Mouse (Mus musculus) brain, embryonic 14.5 days (tissue): Measurements from ENCODE around the gene Gm21974. TPM values are rescaled to one million over a fixed set of nuclear protein-coding genes. Genes with fewer than 3 reads are reported as not detected.

Source experiments
- DNase-seq: peaks from one replicate; pipeline ENCODE4 v3.0.0-alpha.2; 2011; ENCODE audit warnings: low read depth
- CTCF ChIP-seq: fragments of 200-500 bp; IDR thresholded peaks from 2 replicates; pipeline ENCODE4 v1.5.1; 2012; ENCODE audit warnings: inconsistent platforms, mild to moderate bottlenecking, moderate library complexity, borderline replicate concordance; ENCODE audit not compliant: insufficient read depth, insufficient read length; ENCODE audit errors: extremely low read depth
- POLR2A ChIP-seq: fragments of 200-500 bp; IDR thresholded peaks from 2 replicates; pipeline ENCODE4 v1.6.1; 2012; ENCODE audit warnings: mild to moderate bottlenecking, inconsistent platforms, borderline replicate concordance; ENCODE audit not compliant: poor library complexity, insufficient read depth, insufficient read length, severe bottlenecking; ENCODE audit errors: extremely low read depth
- polyA plus RNA-seq: library from polyadenylated mRNA; depleted of rRNA; stranded (reverse); fragments of >200 nt; gene quantifications from 2 replicates; pipeline ENCODE4 v1.2.3, GENCODE M21; 2012

The Gm21974 gene
- polyA plus RNA-seq, 1 experiment, result not detected

DNA sequence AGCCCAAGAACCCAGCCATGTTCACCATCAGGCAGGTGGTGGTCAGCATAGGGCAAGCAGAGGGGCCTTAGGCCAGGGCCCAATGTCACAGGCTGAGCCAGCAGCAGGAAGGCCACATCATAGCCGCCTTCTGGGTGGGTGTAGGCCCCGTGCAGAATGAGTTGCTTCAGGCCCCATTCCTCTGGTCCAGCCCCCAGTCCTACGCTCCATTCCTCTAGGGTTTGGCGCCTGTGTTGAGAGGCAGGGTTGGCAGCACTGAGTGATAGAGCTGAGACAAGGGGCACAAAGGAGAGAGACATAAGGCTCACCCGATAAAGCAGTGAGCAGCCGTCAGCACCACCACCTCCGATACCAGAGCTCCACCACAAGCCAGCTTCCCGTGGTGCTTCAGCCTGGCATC, 8.1 kb downstream of the Gm21974 start:
- TF ChIP-seq POLR2A (no peak), CTCF (no peak)
- no peak for DNase-seq

DNA sequence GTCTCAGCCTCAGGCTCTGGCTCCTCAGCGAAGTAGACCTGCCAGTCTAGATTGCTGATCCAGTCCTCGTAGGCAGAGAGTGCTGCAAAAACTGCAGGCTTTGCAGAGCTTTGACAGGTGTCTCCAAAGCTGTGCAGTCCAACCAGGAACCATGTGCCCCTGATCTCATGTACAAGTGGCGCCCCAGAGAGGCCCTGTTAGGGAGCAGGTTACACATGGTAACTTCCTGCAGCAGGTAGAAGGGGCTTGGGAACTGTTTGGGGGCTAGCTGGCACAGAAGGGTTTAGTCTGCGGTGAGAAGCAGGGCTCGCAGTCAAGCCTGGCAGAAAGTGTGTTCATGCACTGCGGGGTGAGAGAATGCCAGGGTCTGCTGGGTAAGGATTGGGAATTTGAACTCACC, 8.7 kb downstream of the Gm21974 start:
- no peak for TF ChIP-seq CTCF
- TF ChIP-seq POLR2A, result no peak
- DNase-seq, result no peak

DNA sequence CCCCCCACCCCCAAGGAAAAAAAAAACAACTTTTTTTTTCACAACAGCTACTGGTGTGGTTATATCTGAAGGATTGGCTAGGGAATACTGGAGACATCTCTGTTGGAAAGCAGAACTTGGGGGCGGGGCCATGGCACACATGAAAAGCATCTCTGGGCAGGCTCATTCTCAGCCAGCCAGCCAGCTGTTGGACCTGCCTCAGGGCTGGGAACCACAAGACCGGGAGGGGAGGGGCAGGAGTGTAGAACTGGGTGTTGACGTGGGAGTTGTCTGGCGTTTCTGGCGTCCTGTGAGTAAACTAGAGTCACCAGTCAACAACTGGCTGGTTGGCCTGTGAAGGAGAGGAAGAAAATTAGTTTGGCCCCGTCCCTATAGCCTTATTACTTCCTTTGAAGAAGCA, 9.3 kb downstream of the Gm21974 start:
- TF ChIP-seq POLR2A, result no peak
- TF ChIP-seq CTCF, result no peak
- no peak for DNase-seq

DNA sequence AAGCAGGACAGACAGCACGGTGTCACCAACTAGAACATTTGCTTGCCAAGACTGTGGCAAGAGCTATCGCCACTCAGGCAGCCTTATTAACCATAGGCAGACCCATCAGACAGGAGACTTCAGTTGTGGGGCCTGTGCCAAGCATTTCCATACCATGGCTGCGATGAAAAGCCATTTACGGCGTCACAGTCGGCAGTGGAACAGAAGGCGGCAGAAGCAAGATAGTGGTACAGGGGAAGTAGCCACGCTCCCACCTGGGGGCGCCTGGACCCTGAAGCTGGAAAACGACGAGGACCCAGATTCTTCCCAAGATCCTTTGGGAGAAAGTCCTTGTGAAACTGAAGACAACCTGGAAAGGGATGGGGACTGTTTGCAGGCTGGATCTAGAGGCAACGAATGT, 14.8 kb downstream of the Gm21974 start:
- DNase-seq, result no peak

DNA sequence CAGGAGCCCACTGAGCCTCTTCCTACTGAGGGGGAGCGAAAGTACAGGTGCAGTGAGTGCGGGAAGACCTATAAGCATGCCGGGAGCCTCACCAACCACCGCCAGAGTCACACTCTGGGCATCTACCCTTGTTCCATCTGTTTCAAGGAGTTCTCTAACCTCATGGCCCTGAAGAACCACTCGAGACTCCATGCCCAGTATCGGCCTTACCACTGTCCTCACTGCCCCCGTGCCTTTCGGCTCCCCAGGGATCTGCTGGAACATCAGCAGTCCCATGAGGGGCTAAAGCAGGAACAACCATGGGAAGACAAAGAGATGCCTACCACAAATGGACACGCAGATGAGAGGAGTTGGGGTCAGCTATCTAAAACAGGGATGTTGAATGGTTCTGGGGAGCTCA, 16.0 kb downstream of the Gm21974 start:
- TF ChIP-seq CTCF, result no peak
- no peak for TF ChIP-seq POLR2A
- no peak for DNase-seq

More for the DNA sequence above, 14.8 kb downstream of the Gm21974 start:
- TF ChIP-seq CTCF (no peak), POLR2A (no peak)

DNA sequence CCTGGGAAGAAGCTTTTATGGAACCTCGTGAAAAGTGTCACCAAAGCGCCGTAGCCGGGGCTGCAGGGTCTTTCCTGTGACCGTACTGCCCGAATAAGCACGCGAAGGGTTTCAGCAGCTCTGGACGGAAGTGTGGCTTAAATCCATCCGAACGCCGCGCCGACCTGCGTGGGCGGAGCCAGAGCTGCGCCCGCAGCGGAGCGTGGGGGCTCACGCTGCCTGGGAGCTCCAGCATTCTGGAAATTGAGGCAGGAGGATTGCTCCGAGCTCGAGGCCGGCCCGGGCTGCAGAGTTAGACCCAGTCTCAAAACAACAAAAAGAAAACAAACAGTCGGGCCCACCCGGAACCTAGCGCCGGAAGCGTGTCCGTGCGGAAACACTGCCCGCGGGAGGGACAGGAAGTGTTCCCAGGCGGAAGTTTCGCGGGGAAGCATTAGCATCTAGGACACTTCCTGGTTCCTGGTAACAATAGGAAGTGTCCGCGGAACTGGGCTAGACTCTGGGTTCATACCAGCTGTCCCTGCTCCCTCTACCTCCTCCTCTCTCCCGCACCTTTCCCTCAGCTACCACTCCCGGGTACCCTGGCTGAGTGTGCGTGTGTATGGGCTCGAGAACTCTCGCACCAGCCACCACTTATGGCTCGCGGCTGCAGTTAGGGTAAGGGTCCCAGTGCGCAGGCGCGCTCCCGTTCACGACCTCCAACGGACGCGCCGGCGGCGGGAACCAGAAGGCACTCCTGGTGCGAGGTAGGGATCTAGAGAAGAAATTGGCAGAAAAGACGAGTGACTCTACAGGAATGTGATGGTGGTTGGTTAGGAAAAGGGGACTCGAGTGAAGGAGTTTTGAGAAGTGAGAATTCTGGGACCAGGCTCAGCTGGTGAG, 18.5 kb downstream of the Gm21974 start, which contains the start of gene Zfp668:
TSS of gene Zfp668 (minus strand) at position 362 of the 882 bp plus-strand sequence.
- TF ChIP-seq CTCF (no peak), POLR2A (peak; percentile 75; the same call in 1 of the 2 replicates)
- DNase-seq, result peak; percentile 99

DNA sequence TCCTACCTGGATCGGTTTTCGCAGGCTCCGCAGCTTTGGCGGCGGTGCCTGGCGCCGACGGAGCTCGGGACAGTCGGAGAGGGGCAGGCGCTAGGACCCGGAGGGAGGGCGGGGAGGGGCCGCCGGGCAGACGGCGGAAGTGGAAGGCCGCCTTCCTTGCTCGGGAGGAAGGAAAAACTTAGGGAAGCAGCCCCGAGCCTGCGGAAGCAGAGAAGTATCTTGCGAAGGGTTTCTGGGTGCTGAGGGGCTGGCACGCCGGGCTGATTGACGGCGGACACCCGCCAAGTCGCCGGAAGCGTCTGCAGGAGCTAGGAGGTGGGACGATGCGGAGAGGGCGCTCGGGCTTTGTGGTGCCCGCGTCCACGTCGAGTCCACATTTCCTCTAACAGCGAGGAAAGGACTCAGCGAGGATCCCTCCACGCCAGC, 19.2 kb downstream of the Gm21974 start, which contains the start of gene Zfp646:
TSS of gene Zfp646 (plus strand) at position 181 of the 426 bp plus-strand sequence.
- peak; percentile 98 for DNase-seq

DNA sequence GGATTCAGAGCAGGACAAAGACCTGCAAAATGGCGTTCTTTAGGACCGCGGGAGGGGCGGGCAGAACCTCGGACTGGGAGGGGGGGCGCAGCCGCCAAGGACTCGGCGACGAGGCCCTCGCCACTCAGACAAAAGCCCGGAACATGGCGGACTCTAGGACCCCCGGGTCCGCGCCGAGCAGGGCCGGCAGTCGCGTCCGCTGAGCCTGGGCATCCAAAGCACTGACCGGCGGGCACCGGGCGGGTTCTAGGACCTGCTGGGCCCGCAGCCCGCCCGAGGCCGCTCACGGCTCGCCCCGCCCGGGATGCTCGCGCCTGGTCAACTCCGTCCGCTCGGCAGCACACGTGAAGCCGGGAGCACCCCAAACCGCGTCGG, 19.6 kb downstream of the Gm21974 start:
- peak; percentile 30 for TF ChIP-seq POLR2A
- no peak for TF ChIP-seq CTCF
- DNase-seq, result peak; percentile 99

More for the DNA sequence above, 19.2 kb downstream of the Gm21974 start, which contains the start of gene Zfp646:
- 0 out of 2 replicates have a peak, but pooled peaks have one; percentile 2 for TF ChIP-seq POLR2A
- TF ChIP-seq CTCF, result no peak

DNA sequence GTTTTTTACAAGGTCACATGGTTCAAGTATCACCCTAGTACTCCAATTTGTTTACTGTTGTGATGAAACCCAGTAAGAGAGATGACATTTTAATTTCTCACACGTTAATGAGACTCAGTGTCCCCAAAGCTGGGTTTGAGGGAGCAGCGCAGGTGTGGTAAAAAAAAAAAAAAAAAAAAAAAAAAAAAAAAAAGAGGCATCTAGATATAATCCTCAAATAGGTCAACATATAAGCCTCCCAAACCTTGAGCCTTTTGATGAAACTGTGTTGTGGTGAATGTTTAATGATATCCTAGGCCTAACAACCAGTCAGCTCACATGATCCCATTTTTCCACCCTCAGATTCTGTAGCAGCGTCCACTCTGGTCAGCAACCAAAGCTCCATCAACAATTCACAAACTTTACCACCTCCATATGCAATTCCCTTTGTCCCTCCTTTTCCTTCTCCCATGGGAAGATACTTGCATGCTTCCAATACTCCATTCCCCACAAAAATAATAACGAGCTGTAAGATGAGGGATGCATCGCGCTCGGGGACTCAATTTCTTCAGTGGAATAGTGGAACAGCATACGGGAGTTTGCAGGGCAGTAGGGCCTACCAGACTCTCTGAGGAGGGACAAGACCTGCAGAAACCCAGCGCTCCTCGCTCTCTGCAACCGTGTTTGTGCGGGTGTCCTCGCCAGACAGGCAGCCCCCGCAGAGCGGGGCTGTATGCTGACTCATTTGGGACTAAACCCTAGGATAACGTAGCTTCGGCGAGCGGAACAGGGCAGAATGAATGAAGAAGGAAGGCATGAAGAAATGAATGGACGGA, 20.2 kb downstream of the Gm21974 start:
- no peak for DNase-seq
- no peak for TF ChIP-seq CTCF
- TF ChIP-seq POLR2A, result no peak; the same call in 1 of the 2 replicates

DNA sequence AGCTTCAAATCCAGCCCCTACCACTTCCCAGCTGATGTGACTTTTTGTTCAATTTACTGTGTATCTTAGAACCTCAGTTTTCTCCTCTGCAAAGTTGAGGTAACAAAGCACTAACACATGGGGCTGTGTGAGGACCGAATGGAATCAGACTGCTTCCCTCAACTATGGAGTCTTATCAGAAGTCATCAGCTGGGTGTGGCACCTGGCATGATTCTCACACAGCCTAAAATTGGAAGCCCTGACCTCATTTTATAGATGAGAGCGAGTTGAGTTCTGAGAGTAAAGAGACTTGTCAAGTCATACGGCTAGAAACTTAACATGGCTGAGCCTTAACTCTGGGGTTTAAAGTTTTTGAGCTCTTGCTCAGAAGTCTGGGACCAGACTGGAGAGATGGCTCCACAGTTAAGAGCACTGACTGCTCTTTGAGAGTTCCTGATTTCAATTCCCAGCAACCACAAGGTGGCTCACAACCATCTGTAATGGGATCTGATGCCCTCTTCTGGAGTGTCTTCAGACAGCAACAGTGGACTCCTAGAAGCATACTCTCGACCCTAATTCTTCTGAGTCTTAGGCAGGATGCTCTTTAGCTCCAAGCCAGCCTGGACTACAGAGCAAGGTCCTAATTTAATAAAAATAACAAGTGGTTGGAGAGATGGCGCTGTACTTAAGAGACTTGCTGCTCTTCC, 25.0 kb downstream of the Gm21974 start:
- no peak for DNase-seq
- TF ChIP-seq POLR2A (no peak), CTCF (peak; percentile 20; the same call in 1 of the 2 replicates)

DNA sequence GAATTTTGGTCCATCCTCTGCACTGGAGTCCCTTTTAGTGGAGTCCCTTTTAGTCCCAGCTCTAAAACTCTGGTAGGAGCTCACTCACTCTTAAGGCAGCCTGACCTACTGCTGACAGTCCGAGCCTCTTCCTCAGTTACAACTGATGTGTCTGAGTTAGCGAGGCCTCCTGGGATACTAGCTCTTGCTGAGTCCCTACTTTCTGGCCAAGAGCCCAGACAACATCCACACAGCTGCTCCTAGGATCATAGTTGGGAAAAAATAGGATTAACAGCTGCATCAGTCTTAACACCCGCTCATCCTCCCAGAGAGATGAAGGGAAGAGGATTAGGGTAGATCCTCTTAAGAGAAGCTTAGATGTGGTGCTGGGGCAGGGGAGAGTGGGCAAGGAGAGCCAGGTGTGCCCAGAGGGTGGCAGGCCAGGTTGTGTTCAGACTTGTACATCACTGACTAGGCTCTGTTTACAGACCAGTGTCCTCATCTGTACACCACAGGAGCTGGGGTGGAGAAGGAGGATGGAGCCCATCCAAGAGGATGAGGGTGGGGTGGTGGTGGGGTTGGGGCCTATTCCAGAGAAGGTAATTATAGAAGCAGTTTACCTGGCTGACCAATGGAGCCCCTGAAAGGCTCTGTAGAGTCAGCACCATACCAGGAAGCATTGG, 26.0 kb downstream of the Gm21974 start:
- TF ChIP-seq CTCF, result no peak
- TF ChIP-seq POLR2A, result no peak
- peak; percentile 59 for DNase-seq
